Mouse (Mus musculus): ENCODE measurements around the gene Fads2.

Gene Fads2

GRCm38 (mm10) chr19:10041388-10042148, 60.0 kb downstream of the Fads2 start, which contains the start of gene Fads3:
Gene Fads3 (plus strand): TSS chr19:10041569.
- no peak for DNase-seq (ENCODE audit: low read depth, low spot score)

GRCm38 (mm10) chr19:10040866-10041387, 60.6 kb downstream of the Fads2 start:
- DNase-seq (ENCODE audit: low read depth, low spot score), result no peak

GRCm38 (mm10) chr19:10039615-10040014, 61.9 kb downstream of the Fads2 start:
- DNase-seq (ENCODE audit: low read depth, low spot score), result no peak

- DNase-seq (ENCODE audit: low read depth, low spot score), result no peak
These were observed 62.6 kb downstream of the Fads2 start for GRCm38 (mm10) chr19:10038910-10039309.

- DNase-seq (ENCODE audit: low read depth, low spot score), result no peak
These were observed 63.2 kb downstream of the Fads2 start for GRCm38 (mm10) chr19:10038364-10038763.

- no peak for DNase-seq (ENCODE audit: low read depth, low spot score)
These were observed 64.0 kb downstream of the Fads2 start for GRCm38 (mm10) chr19:10037534-10037933.

- peak; percentile 60 for DNase-seq (ENCODE audit: low read depth, low spot score)
These were observed 66.6 kb downstream of the Fads2 start for GRCm38 (mm10) chr19:10034785-10035447.

- DNase-seq (ENCODE audit: low read depth, low spot score), result no peak
These were observed 67.2 kb downstream of the Fads2 start for GRCm38 (mm10) chr19:10034356-10034755.

GRCm38 (mm10) chr19:10033211-10033973, 68.2 kb downstream of the Fads2 start:
- peak; percentile 61 for DNase-seq (ENCODE audit: low read depth, low spot score)

GRCm38 (mm10) chr19:10029746-10030145, 71.8 kb downstream of the Fads2 start:
- no peak for DNase-seq (ENCODE audit: low read depth, low spot score)

GRCm38 (mm10) chr19:10025169-10025875, 76.2 kb downstream of the Fads2 start:
- DNase-seq (ENCODE audit: low read depth, low spot score), result no peak

- no peak for DNase-seq (ENCODE audit: low read depth, low spot score)
These were observed 78.2 kb downstream of the Fads2 start for GRCm38 (mm10) chr19:10023304-10023758.

GRCm38 (mm10) chr19:10022414-10023303, 78.9 kb downstream of the Fads2 start:
- DNase-seq (ENCODE audit: low read depth, low spot score), result no peak

- no peak for DNase-seq (ENCODE audit: low read depth, low spot score)
These were observed 79.6 kb downstream of the Fads2 start for GRCm38 (mm10) chr19:10021981-10022380.

GRCm38 (mm10) chr19:10019214-10019760, 82.3 kb downstream of the Fads2 start:
- DNase-seq (ENCODE audit: low read depth, low spot score), result no peak

- DNase-seq (ENCODE audit: low read depth, low spot score), result no peak
These were observed 83.1 kb downstream of the Fads2 start for GRCm38 (mm10) chr19:10018527-10018818.

GRCm38 (mm10) chr19:10017637-10018526, 83.7 kb downstream of the Fads2 start:
- peak; percentile 87 for DNase-seq (ENCODE audit: low read depth, low spot score)

- peak; percentile 51 for DNase-seq (ENCODE audit: low read depth, low spot score)
These were observed 85.4 kb downstream of the Fads2 start for GRCm38 (mm10) chr19:10016151-10016550.

- peak; percentile 34 for DNase-seq (ENCODE audit: low read depth, low spot score)
These were observed 86.1 kb downstream of the Fads2 start for GRCm38 (mm10) chr19:10015442-10015841.

All from c-Kit-negative CD71-positive TER-119-positive erythroid progenitor cells, embryonic 14.5 days (primary cell).